Mouse (Mus musculus): ENCODE measurements at regions not wholly inside any gene's neighbourhood (a gene's known extent, or its start where the extent isn't known, plus 50 kb on each side); places are given as distances from the start of the nearest gene placed in this dataset.

GRCm38 (mm10) chr13:69867296-69868065 lies 65.3 kb downstream of the Med10 start:
- DNase-seq (ENCODE audit: low read depth, low spot score), result peak; percentile 82

- DNase-seq (ENCODE audit: low read depth, low spot score), result no peak
Measured at GRCm38 (mm10) chr13:69896536-69896935, 94.3 kb downstream of the Med10 start.

GRCm38 (mm10) chr13:69901139-69901538 lies 98.9 kb downstream of the Med10 start:
- DNase-seq (ENCODE audit: low read depth, low spot score), result no peak

GRCm38 (mm10) chr13:69906802-69907537 lies 104.8 kb downstream of the Med10 start:
- no peak for DNase-seq (ENCODE audit: low read depth, low spot score)

- no peak for DNase-seq (ENCODE audit: low read depth, low spot score)
Measured at GRCm38 (mm10) chr13:69915796-69916195, 113.6 kb downstream of the Med10 start.

GRCm38 (mm10) chr13:69932695-69933550 lies 130.7 kb downstream of the Med10 start:
- no peak for DNase-seq (ENCODE audit: low read depth, low spot score)

GRCm38 (mm10) chr13:69933551-69933845 lies 131.3 kb downstream of the Med10 start:
- DNase-seq (ENCODE audit: low read depth, low spot score), result peak; percentile 86

- DNase-seq (ENCODE audit: low read depth, low spot score), result no peak
Measured at GRCm38 (mm10) chr13:69939791-69940190, 137.6 kb downstream of the Med10 start.

- no peak for DNase-seq (ENCODE audit: low read depth, low spot score)
Measured at GRCm38 (mm10) chr13:69944651-69945050, 142.5 kb downstream of the Med10 start.

- DNase-seq (ENCODE audit: low read depth, low spot score), result no peak
Measured at GRCm38 (mm10) chr13:69946615-69947014, 144.4 kb downstream of the Med10 start.

- DNase-seq (ENCODE audit: low read depth, low spot score), result no peak
Measured at GRCm38 (mm10) chr13:69952061-69952460, 149.9 kb downstream of the Med10 start.

GRCm38 (mm10) chr13:69954171-69954570 lies 152.0 kb downstream of the Med10 start:
- DNase-seq (ENCODE audit: low read depth, low spot score), result no peak

- no peak for DNase-seq (ENCODE audit: low read depth, low spot score)
Measured at GRCm38 (mm10) chr13:69955503-69955902, 153.3 kb downstream of the Med10 start.

GRCm38 (mm10) chr13:69963944-69964343 lies 161.7 kb downstream of the Med10 start:
- DNase-seq (ENCODE audit: low read depth, low spot score), result no peak

- DNase-seq (ENCODE audit: low read depth, low spot score), result no peak
Measured at GRCm38 (mm10) chr13:69971281-69972057, 169.3 kb downstream of the Med10 start.

- DNase-seq (ENCODE audit: low read depth, low spot score), result no peak
Measured at GRCm38 (mm10) chr13:69974835-69975234, 172.6 kb downstream of the Med10 start.

- DNase-seq (ENCODE audit: low read depth, low spot score), result no peak
Measured at GRCm38 (mm10) chr13:69984159-69984558, 182.0 kb downstream of the Med10 start.

GRCm38 (mm10) chr13:69987181-69987580 lies 185.0 kb downstream of the Med10 start:
- no peak for DNase-seq (ENCODE audit: low read depth, low spot score)

- DNase-seq (ENCODE audit: low read depth, low spot score), result no peak
Measured at GRCm38 (mm10) chr13:69988319-69988718, 186.1 kb downstream of the Med10 start.

GRCm38 (mm10) chr13:69991253-69991891 lies 189.2 kb downstream of the Med10 start:
- no peak for DNase-seq (ENCODE audit: low read depth, low spot score)

GRCm38 (mm10) chr13:69991892-69992261 lies 189.7 kb downstream of the Med10 start:
- no peak for DNase-seq (ENCODE audit: low read depth, low spot score)
